Mouse (Mus musculus) right cerebral cortex, postnatal 36 days (tissue): ENCODE measurements around the gene Med27.

Experiments used
- DNase-seq, 2 experiments: peaks; one replicate each; pipeline ENCODE4 v3.0.0; 2022; ENCODE audit warnings: low spot score in 2 of 2, mixed read lengths in 1 of 2

Gene Med27

GRCm38 (mm10) chr2:29346629-29347271, at the start of gene Med27:
Med27 (plus strand) TSS chr2:29346819.
- DNase-seq, result peak; percentile 96 to 97

GRCm38 (mm10) chr2:29309966-29310365, 36.7 kb upstream of the Med27 start:
- no peak for DNase-seq

GRCm38 (mm10) chr2:29312058-29312457, 34.6 kb upstream of the Med27 start:
- peak in 1 of 2 experiments; percentile 31 for DNase-seq

- DNase-seq, result peak in 1 of 2 experiments; percentile 46
Observed at GRCm38 (mm10) chr2:29317906-29318470, 28.6 kb upstream of the Med27 start.

- DNase-seq, result no peak
Observed at GRCm38 (mm10) chr2:29318596-29318995, 28.0 kb upstream of the Med27 start.

- DNase-seq, result peak; percentile 43 to 60
Observed at GRCm38 (mm10) chr2:29320229-29320751, 26.3 kb upstream of the Med27 start.

- no peak for DNase-seq
Observed at GRCm38 (mm10) chr2:29320780-29321179, 25.8 kb upstream of the Med27 start.

GRCm38 (mm10) chr2:29324456-29324855, 22.2 kb upstream of the Med27 start:
- no peak for DNase-seq

GRCm38 (mm10) chr2:29330471-29330870, 16.1 kb upstream of the Med27 start:
- DNase-seq, result no peak

GRCm38 (mm10) chr2:29338396-29338795, 8.2 kb upstream of the Med27 start:
- DNase-seq, result no peak

- DNase-seq, result no peak
Observed at GRCm38 (mm10) chr2:29358696-29359375, 12.2 kb downstream of the Med27 start.

- DNase-seq, result no peak
Observed at GRCm38 (mm10) chr2:29360956-29361355, 14.3 kb downstream of the Med27 start.

GRCm38 (mm10) chr2:29365000-29365695, 18.5 kb downstream of the Med27 start:
- no peak for DNase-seq

GRCm38 (mm10) chr2:29368730-29369129, 22.1 kb downstream of the Med27 start:
- no peak for DNase-seq

- DNase-seq, result no peak
Observed at GRCm38 (mm10) chr2:29372176-29372575, 25.6 kb downstream of the Med27 start.

- DNase-seq, result no peak
Observed at GRCm38 (mm10) chr2:29381683-29382082, 35.1 kb downstream of the Med27 start.

GRCm38 (mm10) chr2:29382583-29382982, 36.0 kb downstream of the Med27 start:
- no peak for DNase-seq

- no peak for DNase-seq
Observed at GRCm38 (mm10) chr2:29383133-29383532, 36.5 kb downstream of the Med27 start.

- DNase-seq, result no peak
Observed at GRCm38 (mm10) chr2:29385405-29385804, 38.8 kb downstream of the Med27 start.

- DNase-seq, result no peak
Observed at GRCm38 (mm10) chr2:29387268-29387667, 40.6 kb downstream of the Med27 start.

- DNase-seq, result peak; percentile 30 to 41
Observed at GRCm38 (mm10) chr2:29388937-29389336, 42.3 kb downstream of the Med27 start.

- DNase-seq, result no peak
Observed at GRCm38 (mm10) chr2:29391086-29391485, 44.5 kb downstream of the Med27 start.
